Mouse (Mus musculus) kidney, adult 2 months (tissue): ENCODE results near the gene Nufip2.

Source experiments
- CTCF ChIP-seq: fragments of 200-500 bp; conservative IDR thresholded peaks from 2 replicates; pipeline ENCODE4 v1.5.1; 2011; ENCODE audit warnings: low read depth, mild to moderate bottlenecking, control low read depth, low read length, moderate library complexity, mixed read lengths; ENCODE audit not compliant: insufficient read depth, insufficient read length
- POLR2A ChIP-seq: fragments of 200-500 bp; IDR thresholded peaks from one replicate; pipeline ENCODE4 v1.6.1; 2011; ENCODE audit warnings: low read depth, low read length, control low read depth

DNA sequence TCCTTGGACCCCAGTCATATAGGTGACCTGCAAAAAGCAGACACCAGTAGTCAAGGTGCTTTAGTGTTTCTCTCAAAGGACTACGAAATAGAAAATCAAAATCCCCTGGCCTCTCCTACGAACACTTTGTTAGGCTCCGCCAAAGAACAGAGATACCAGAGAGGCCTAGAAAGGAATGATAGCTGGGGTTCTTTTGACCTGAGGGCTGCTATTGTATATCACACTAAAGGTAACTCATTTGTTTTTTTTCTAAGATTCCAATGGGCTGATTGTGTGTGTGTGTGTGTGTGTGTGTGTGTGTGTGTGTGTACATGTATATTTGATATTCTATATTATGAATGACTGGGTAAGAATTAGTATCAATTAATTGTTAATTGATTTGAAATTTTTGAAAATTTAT lies 7.1 kb downstream of the Nufip2 start:
- TF ChIP-seq CTCF (no peak), POLR2A (no peak)
